Mouse (Mus musculus) gastrocnemius, postnatal 36 days (tissue): ENCODE measurements around the gene Gm20896. TPM values are rescaled to one million over a fixed set of nuclear protein-coding genes. Genes with fewer than 3 reads are reported as not detected.
"Not testable (repeated sequence)": the region's sequence is repeated elsewhere in the genome, so short reads cannot be mapped to it uniquely, and the experiment has no call there.

Experiments used
- DNase-seq, 2 experiments: peaks; one replicate each; pipeline ENCODE4 v3.0.0; 2022
- intact Hi-C: fragments of 180-260 bp; cut with DNase I; formaldehyde crosslinking; loops from one replicate; pipeline ENCODE4 v1.15.1; 2025
- long read RNA-seq, 2 experiments: library from polyadenylated mRNA; stranded (forward); transcript quantifications; one replicate each; pipeline ENCODE4 v2.0.0; 2021
- total RNA-seq, 2 experiments: library from RNA; stranded (reverse); gene quantifications; 2 replicates each; pipeline ENCODE4 v1.2.3; 2021

Gm20896 gene
- total RNA-seq = not detected
- long read RNA-seq, experiment 1 = 0 reads
- long read RNA-seq, experiment 2 = 0 reads

GRCm38 (mm10) chrY:35921426-35921825 lies at the start of gene Gm20896:
TSS of gene Gm20896 (minus strand) at chrY:35921526.
- intact Hi-C loops, DNase-seq: not testable (repeated sequence)
